Mouse (Mus musculus): Measurements from ENCODE around the gene Tpra1. TPM values are rescaled to one million over a fixed set of nuclear protein-coding genes. Genes with fewer than 3 reads are reported as not detected.

Tpra1 gene
- total RNA-seq, 2 experiments from 2014 or later: 24.4 to 27.4 TPM

GRCm38 (mm10) chr6:88924502-88925275, 22.6 kb downstream of the Tpra1 start:
- intact Hi-C loops (cut with DNase I): no loop called here
- DNase-seq: peak in 1 of 2 experiments; percentile 71

GRCm38 (mm10) chr6:88925640-88926205, 23.7 kb downstream of the Tpra1 start:
- intact Hi-C loops (cut with DNase I): loop anchor here (2.0 kb wide), 3 partner anchors 109 to 705 kb away; no protein-coding TSS in a partner anchor
- no peak for DNase-seq

- intact Hi-C loops (cut with DNase I): loop anchor here (2.0 kb wide), 3 partner anchors 108 to 704 kb away; no protein-coding TSS in a partner anchor
Measured at GRCm38 (mm10) chr6:88926870-88927269, 24.8 kb downstream of the Tpra1 start.

GRCm38 (mm10) chr6:88927595-88927994, 25.5 kb downstream of the Tpra1 start:
- DNase-seq: peak; percentile 70 to 78
- intact Hi-C loops (cut with DNase I): loop anchor here (2.0 kb wide), 3 partner anchors 107 to 703 kb away; no protein-coding TSS in a partner anchor

More at GRCm38 (mm10) chr6:88926870-88927269, 24.8 kb downstream of the Tpra1 start:
- DNase-seq: no peak

GRCm38 (mm10) chr6:88928026-88928425, 26.0 kb downstream of the Tpra1 start:
- DNase-seq: no peak
- intact Hi-C loops (cut with DNase I): no loop called here

GRCm38 (mm10) chr6:88928576-88928975, 26.5 kb downstream of the Tpra1 start:
- intact Hi-C loops (cut with DNase I): no loop called here
- no peak for DNase-seq

- DNase-seq: no peak
- intact Hi-C loops (cut with DNase I): no loop called here
Measured at GRCm38 (mm10) chr6:88929451-88929850, 27.4 kb downstream of the Tpra1 start.

- intact Hi-C loops (cut with DNase I): loop anchor here (5.0 kb wide), 2 partner anchors 77 to 432 kb away; partner anchors contain the start of gene Plxna1
- no peak for DNase-seq
Measured at GRCm38 (mm10) chr6:88930049-88930448, 28.0 kb downstream of the Tpra1 start.

GRCm38 (mm10) chr6:88931449-88931848, 29.4 kb downstream of the Tpra1 start:
- intact Hi-C loops (cut with DNase I): loop anchor here (5.0 kb wide), 2 partner anchors 76 to 431 kb away; partner anchors contain the start of gene Plxna1

GRCm38 (mm10) chr6:88934132-88934531, 32.1 kb downstream of the Tpra1 start:
- intact Hi-C loops (cut with DNase I): loop anchor here (5.0 kb wide), 2 partner anchors 73 to 428 kb away; partner anchors contain the start of gene Plxna1
- no peak for DNase-seq

More at GRCm38 (mm10) chr6:88931449-88931848, 29.4 kb downstream of the Tpra1 start:
- no peak for DNase-seq

GRCm38 (mm10) chr6:88934816-88935215, 32.8 kb downstream of the Tpra1 start:
- no peak for DNase-seq
- intact Hi-C loops (cut with DNase I): loop anchor here (5.0 kb wide), 3 partner anchors 72 to 427 kb away; partner anchors contain the start of gene Plxna1

GRCm38 (mm10) chr6:88935735-88936276, 33.8 kb downstream of the Tpra1 start:
- intact Hi-C loops (cut with DNase I): loop anchor here (5.0 kb wide), 1 partner anchor 306 kb away; no protein-coding TSS in a partner anchor
- peak in 1 of 2 experiments; percentile 54 for DNase-seq

- DNase-seq: no peak
- intact Hi-C loops (cut with DNase I): loop anchor here (5.0 kb wide), 1 partner anchor 306 kb away; no protein-coding TSS in a partner anchor
Measured at GRCm38 (mm10) chr6:88936342-88937213, 34.5 kb downstream of the Tpra1 start.

- DNase-seq: no peak
- intact Hi-C loops (cut with DNase I): loop anchor here (5.0 kb wide), 1 partner anchor 305 kb away; no protein-coding TSS in a partner anchor
Measured at GRCm38 (mm10) chr6:88937214-88937549, 35.1 kb downstream of the Tpra1 start.

GRCm38 (mm10) chr6:88937971-88938663, 36.1 kb downstream of the Tpra1 start:
- intact Hi-C loops (cut with DNase I): loop anchor here (5.0 kb wide), 1 partner anchor 304 kb away; no protein-coding TSS in a partner anchor
- no peak for DNase-seq

- DNase-seq: no peak
- intact Hi-C loops (cut with DNase I): loop anchor here (5.0 kb wide), 1 partner anchor 304 kb away; no protein-coding TSS in a partner anchor
Measured at GRCm38 (mm10) chr6:88938664-88939055, 36.6 kb downstream of the Tpra1 start.

GRCm38 (mm10) chr6:88939281-88940089, 37.4 kb downstream of the Tpra1 start:
- intact Hi-C loops (cut with DNase I): loop anchor here (5.0 kb wide), 1 partner anchor 303 kb away; no protein-coding TSS in a partner anchor
- DNase-seq: peak in 1 of 2 experiments; percentile 33

Data from gastrocnemius, postnatal 36 days (tissue).